Mouse (Mus musculus): ENCODE results near the gene Dab1.

Gene Dab1

GRCm38 (mm10) chr4:104512513-104512912 is 893.4 kb downstream of the Dab1 start:
- no peak for DNase-seq (ENCODE audit: low spot score in 2 of 2)

GRCm38 (mm10) chr4:104513622-104514021 is 894.5 kb downstream of the Dab1 start:
- DNase-seq (ENCODE audit: low spot score in 2 of 2): no peak

- no peak for DNase-seq (ENCODE audit: low spot score in 2 of 2)
These were observed 895.4 kb downstream of the Dab1 start for GRCm38 (mm10) chr4:104514568-104515000.

- DNase-seq (ENCODE audit: low spot score in 2 of 2): no peak
These were observed 896.5 kb downstream of the Dab1 start for GRCm38 (mm10) chr4:104515681-104516080.

- no peak for DNase-seq (ENCODE audit: low spot score in 2 of 2)
These were observed 903.2 kb downstream of the Dab1 start for GRCm38 (mm10) chr4:104522324-104522723.

GRCm38 (mm10) chr4:104523776-104524175 is 904.6 kb downstream of the Dab1 start:
- no peak for DNase-seq (ENCODE audit: low spot score in 2 of 2)

- no peak for DNase-seq (ENCODE audit: low spot score in 2 of 2)
These were observed 910.9 kb downstream of the Dab1 start for GRCm38 (mm10) chr4:104529905-104530646.

- no peak for DNase-seq (ENCODE audit: low spot score in 2 of 2)
These were observed 913.7 kb downstream of the Dab1 start for GRCm38 (mm10) chr4:104532846-104533245.

- DNase-seq (ENCODE audit: low spot score in 2 of 2): no peak
These were observed 919.3 kb downstream of the Dab1 start for GRCm38 (mm10) chr4:104538420-104538819.

GRCm38 (mm10) chr4:104539047-104539446 is 919.9 kb downstream of the Dab1 start:
- DNase-seq (ENCODE audit: low spot score in 2 of 2): no peak

- no peak for DNase-seq (ENCODE audit: low spot score in 2 of 2)
These were observed 927.9 kb downstream of the Dab1 start for GRCm38 (mm10) chr4:104547091-104547490.

- no peak for DNase-seq (ENCODE audit: low spot score in 2 of 2)
These were observed 929.1 kb downstream of the Dab1 start for GRCm38 (mm10) chr4:104548287-104548686.

GRCm38 (mm10) chr4:104550581-104551205 is 931.5 kb downstream of the Dab1 start:
- no peak for DNase-seq (ENCODE audit: low spot score in 2 of 2)

GRCm38 (mm10) chr4:104551390-104552070 is 932.4 kb downstream of the Dab1 start:
- DNase-seq (ENCODE audit: low spot score in 2 of 2): no peak

- no peak for DNase-seq (ENCODE audit: low spot score in 2 of 2)
These were observed 936.2 kb downstream of the Dab1 start for GRCm38 (mm10) chr4:104555408-104555807.

GRCm38 (mm10) chr4:104563512-104563911 is 944.4 kb downstream of the Dab1 start:
- no peak for DNase-seq (ENCODE audit: low spot score in 2 of 2)

- no peak for DNase-seq (ENCODE audit: low spot score in 2 of 2)
These were observed 951.4 kb downstream of the Dab1 start for GRCm38 (mm10) chr4:104570523-104570922.

- no peak for DNase-seq (ENCODE audit: low spot score in 2 of 2)
These were observed 953.3 kb downstream of the Dab1 start for GRCm38 (mm10) chr4:104572440-104572839.

GRCm38 (mm10) chr4:104573419-104573818 is 954.3 kb downstream of the Dab1 start:
- DNase-seq (ENCODE audit: low spot score in 2 of 2): no peak

- no peak for DNase-seq (ENCODE audit: low spot score in 2 of 2)
These were observed 959.2 kb downstream of the Dab1 start for GRCm38 (mm10) chr4:104578370-104578769.

- DNase-seq (ENCODE audit: low spot score in 2 of 2): no peak
These were observed 960.9 kb downstream of the Dab1 start for GRCm38 (mm10) chr4:104579946-104580544.

- no peak for DNase-seq (ENCODE audit: low spot score in 2 of 2)
These were observed 963.6 kb downstream of the Dab1 start for GRCm38 (mm10) chr4:104582726-104583125.
